Mouse (Mus musculus): Measurements from ENCODE around the gene Slc39a3. TPM values are rescaled to one million over a fixed set of nuclear protein-coding genes. Genes with fewer than 3 reads are reported as not detected.

The Slc39a3 gene
- polyA plus RNA-seq, 1 experiment from 2014 or later = 22.6 TPM

DNA sequence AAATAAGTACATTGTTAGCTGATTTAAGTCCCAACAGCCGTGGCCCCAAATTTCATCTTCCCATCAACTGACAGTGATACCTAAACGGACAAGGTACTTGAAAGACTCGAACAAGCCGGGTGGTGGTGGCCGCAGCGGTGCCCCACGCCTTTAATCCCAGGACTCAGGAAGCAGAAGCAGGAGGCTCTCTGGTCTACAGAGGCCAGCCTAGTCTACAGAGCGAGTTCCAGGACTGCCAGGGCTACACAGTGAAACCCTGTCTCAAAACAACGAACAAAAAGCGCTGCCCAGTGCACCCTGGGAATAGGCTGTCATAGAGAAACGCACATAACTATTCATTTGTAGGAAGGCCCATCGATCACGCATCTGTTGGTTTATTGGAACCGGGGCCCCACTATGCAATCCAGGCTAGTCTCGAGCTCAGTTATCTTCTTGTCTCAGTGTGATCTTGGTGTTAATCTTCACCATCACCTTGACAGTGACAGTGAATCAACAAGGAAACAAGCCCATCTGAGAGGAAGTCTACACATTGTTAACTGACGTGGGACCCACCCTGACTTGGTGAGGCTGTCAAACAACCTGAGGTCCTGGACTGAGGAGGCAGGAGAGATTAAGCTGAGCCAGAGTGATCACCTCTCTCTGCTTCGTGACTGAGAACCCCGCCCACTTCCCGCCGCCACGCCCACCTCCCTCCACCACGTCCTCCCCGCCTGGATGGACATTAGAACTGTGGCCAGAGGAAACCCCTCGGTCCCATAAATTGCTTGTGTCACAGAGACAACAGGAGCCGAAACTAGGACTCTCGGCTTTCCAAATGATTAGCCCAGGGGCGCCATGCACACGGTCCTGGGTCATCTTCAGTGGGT, 36.8 kb downstream of the Slc39a3 start:
- Histone ChIP-seq H3K9me3 (no peaks in the 10 kb centered on the region), H3K36me3 (no peaks in the 10 kb centered on the region), H3K27me3 (peaks cover 30% of the 10 kb centered on the region), H3K27ac (no peak overlapping the region), H3K4me3 (no peak overlapping the region), H3K9ac (peak overlapping the region; percentile 54; the same call in 1 of the 2 replicates), H3K4me1 (peaks cover 8% of the 10 kb centered on the region), H3K4me2 (no peak overlapping the region)
- 50% methylated on average over 28 of the region's 28 CpGs for WGBS
- ATAC-seq (ENCODE audit: insufficient number of reproducible peaks, insufficient read depth, low FRiP score, low TSS enrichment, low read depth) = no peak

GRCm38 (mm10) chr10:80999362-81000196, 37.6 kb downstream of the Slc39a3 start:
- WGBS = 32% methylated on average over 37 of the region's 37 CpGs
- H3K4me2 ChIP-seq = peak overlapping the region; percentile 46
- no peaks in the 10 kb centered on the region for H3K9me3 ChIP-seq
- H3K4me3 ChIP-seq = 0 out of 2 replicates have a peak overlapping the region, but pooled peaks have one; percentile 9
- H3K36me3 ChIP-seq = no peaks in the 10 kb centered on the region
- peaks cover 11% of the 10 kb centered on the region for H3K4me1 ChIP-seq
- H3K27me3 ChIP-seq = peaks cover 35% of the 10 kb centered on the region
- ATAC-seq (ENCODE audit: insufficient number of reproducible peaks, insufficient read depth, low FRiP score, low TSS enrichment, low read depth) = peak; percentile 57
- H3K9ac ChIP-seq = peak overlapping the region; percentile 54
- H3K27ac ChIP-seq = no peak overlapping the region

DNA sequence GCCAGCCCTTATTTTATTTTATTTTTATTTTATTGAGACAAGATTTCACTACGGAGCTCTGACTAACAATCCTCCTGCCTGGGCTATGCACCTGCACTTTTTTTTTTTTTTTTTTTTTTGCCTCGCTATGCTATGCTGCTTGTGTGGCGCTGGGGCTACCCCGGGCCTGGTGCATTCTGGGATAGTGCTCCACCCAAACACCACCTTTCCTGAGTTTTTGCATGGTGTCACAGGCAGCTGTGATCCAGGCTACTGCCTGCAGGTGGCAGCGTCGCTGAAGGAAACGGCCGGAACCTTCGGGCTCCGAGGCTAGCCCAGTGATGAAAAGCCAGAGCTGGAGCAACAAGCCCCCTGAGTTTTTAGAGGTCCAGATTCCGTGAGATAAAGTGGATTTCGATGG, 38.4 kb downstream of the Slc39a3 start:
- Histone ChIP-seq H3K27me3 (peaks cover 41% of the 10 kb centered on the region), H3K9ac (no peak overlapping the region), H3K27ac (no peak overlapping the region), H3K4me2 (no peak overlapping the region), H3K36me3 (no peaks in the 10 kb centered on the region), H3K4me3 (no peak overlapping the region), H3K4me1 (peaks cover 11% of the 10 kb centered on the region), H3K9me3 (no peaks in the 10 kb centered on the region)
- WGBS = 16% methylated on average over 12 of the region's 12 CpGs
- ATAC-seq (ENCODE audit: insufficient number of reproducible peaks, insufficient read depth, low FRiP score, low TSS enrichment, low read depth) = no peak

DNA sequence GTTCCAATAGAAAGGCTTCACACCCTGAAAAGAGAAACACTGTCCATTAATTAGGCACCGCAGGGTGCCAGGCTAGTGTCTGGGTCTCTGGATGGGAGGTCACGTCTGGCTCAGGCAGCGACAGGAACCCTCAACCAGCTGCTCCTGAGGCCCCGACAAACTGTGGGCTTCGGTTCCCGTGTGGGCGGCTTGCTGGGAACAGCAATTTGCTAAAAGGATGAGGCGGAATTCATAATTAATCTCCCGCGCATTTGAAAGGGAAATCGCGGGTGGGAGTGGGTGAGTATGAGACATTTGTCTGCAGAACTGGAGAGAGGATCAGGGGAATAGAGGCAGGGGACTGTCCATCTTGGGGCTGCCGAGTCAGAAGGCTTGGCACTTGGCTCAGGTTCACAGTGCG, 39.2 kb downstream of the Slc39a3 start:
- Histone ChIP-seq H3K36me3 (no peaks in the 10 kb centered on the region), H3K4me2 (no peak overlapping the region), H3K27ac (no peak overlapping the region), H3K4me3 (no peak overlapping the region), H3K9ac (peak overlapping the region; percentile 40; the same call in 1 of the 2 replicates), H3K4me1 (peaks cover 11% of the 10 kb centered on the region), H3K27me3 (peaks cover 45% of the 10 kb centered on the region), H3K9me3 (no peaks in the 10 kb centered on the region)
- 46% methylated on average over 14 of the region's 14 CpGs for WGBS
- ATAC-seq (ENCODE audit: insufficient number of reproducible peaks, insufficient read depth, low FRiP score, low TSS enrichment, low read depth) = no peak

- Histone ChIP-seq H3K9ac (no peak overlapping the region), H3K36me3 (no peaks in the 10 kb centered on the region), H3K27me3 (peaks cover 45% of the 10 kb centered on the region), H3K9me3 (no peaks in the 10 kb centered on the region), H3K4me2 (no peak overlapping the region), H3K27ac (no peak overlapping the region), H3K4me3 (no peak overlapping the region), H3K4me1 (peaks cover 11% of the 10 kb centered on the region)
- 77% methylated on average over 8 of the region's 8 CpGs for WGBS
- no peak for ATAC-seq (ENCODE audit: insufficient number of reproducible peaks, insufficient read depth, low FRiP score, low TSS enrichment, low read depth)
These were observed 39.9 kb downstream of the Slc39a3 start for GRCm38 (mm10) chr10:80997332-80997731.

GRCm38 (mm10) chr10:80996501-80996900, 40.7 kb downstream of the Slc39a3 start:
- peaks cover 41% of the 10 kb centered on the region for H3K27me3 ChIP-seq
- ATAC-seq (ENCODE audit: insufficient number of reproducible peaks, insufficient read depth, low FRiP score, low TSS enrichment, low read depth) = no peak
- no peak overlapping the region for H3K4me2 ChIP-seq
- peaks cover 11% of the 10 kb centered on the region for H3K4me1 ChIP-seq
- H3K27ac ChIP-seq = no peak overlapping the region
- H3K36me3 ChIP-seq = no peaks in the 10 kb centered on the region
- H3K9ac ChIP-seq = no peak overlapping the region
- no peaks in the 10 kb centered on the region for H3K9me3 ChIP-seq
- WGBS = 93% methylated on average over 8 of the region's 8 CpGs
- H3K4me3 ChIP-seq = no peak overlapping the region

- Histone ChIP-seq H3K4me3 (peak overlapping the region; percentile 7), H3K27me3 (peaks cover 31% of the 10 kb centered on the region), H3K9me3 (no peaks in the 10 kb centered on the region), H3K36me3 (no peaks in the 10 kb centered on the region), H3K4me2 (peak overlapping the region; percentile 45), H3K9ac (no peak overlapping the region), H3K4me1 (peaks cover 9% of the 10 kb centered on the region), H3K27ac (no peak overlapping the region)
- WGBS = 10% methylated on average over 21 of the region's 21 CpGs
- no peak for ATAC-seq (ENCODE audit: insufficient number of reproducible peaks, insufficient read depth, low FRiP score, low TSS enrichment, low read depth)
These were observed 42.1 kb downstream of the Slc39a3 start for GRCm38 (mm10) chr10:80995091-80995632.

DNA sequence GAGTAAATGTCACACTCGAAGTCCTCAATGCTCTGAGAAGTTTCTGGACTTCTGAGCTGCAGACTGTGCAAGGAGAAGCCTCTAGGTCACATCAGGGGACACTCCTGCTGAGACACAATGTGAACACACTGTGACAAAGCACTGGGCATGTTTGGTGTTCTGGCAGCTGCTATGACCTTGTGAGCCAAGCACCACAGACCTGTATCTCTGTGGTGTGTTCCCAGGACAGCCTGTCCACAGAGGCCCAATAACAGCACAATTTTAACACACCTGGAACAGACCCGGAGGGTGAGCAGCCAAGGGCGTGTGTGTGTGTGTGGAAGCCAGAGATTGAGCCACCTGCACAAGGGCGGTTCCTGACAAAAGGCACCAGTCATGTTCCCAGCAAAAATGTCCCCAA, 42.6 kb downstream of the Slc39a3 start:
- Histone ChIP-seq H3K27ac (no peak overlapping the region), H3K4me2 (no peak overlapping the region), H3K4me1 (peaks cover 6% of the 10 kb centered on the region), H3K9ac (no peak overlapping the region), H3K4me3 (peak overlapping the region; percentile 7; the same call in 1 of the 2 replicates), H3K9me3 (no peaks in the 10 kb centered on the region), H3K36me3 (no peaks in the 10 kb centered on the region), H3K27me3 (peaks cover 31% of the 10 kb centered on the region)
- ATAC-seq (ENCODE audit: insufficient number of reproducible peaks, insufficient read depth, low FRiP score, low TSS enrichment, low read depth) = no peak
- 56% methylated on average over 4 of the region's 4 CpGs for WGBS

DNA sequence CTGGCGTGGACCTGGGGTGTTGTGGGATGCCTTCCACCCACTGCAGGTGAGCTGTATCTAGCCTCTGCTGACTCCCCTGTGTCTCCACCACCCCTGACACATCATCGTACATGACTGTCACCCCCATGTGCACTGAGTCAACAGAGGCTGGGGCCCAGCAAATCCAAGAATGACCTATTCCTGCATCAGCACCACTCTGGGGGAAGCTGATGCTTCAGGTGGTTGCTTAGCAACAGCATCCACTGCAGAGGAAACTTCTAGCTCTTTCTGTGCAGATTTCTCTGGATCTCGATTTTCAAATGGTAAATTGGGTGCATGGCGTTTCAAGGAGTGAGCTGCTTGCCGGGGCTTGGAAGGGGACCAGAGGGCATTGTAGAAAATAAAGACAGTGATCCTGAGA, 44.0 kb downstream of the Slc39a3 start:
- no peak overlapping the region for H3K27ac ChIP-seq
- no peaks in the 10 kb centered on the region for H3K9me3 ChIP-seq
- H3K27me3 ChIP-seq = peaks cover 35% of the 10 kb centered on the region
- H3K4me3 ChIP-seq = no peak overlapping the region
- 0 out of 2 replicates have a peak, but pooled peaks cover 2% of the 10 kb centered on the region for H3K4me1 ChIP-seq
- H3K4me2 ChIP-seq = no peak overlapping the region
- H3K36me3 ChIP-seq = no peaks in the 10 kb centered on the region
- ATAC-seq (ENCODE audit: insufficient number of reproducible peaks, insufficient read depth, low FRiP score, low TSS enrichment, low read depth) = no peak
- no peak overlapping the region for H3K9ac ChIP-seq
- WGBS = 66% methylated on average over 5 of the region's 5 CpGs

- H3K27me3 ChIP-seq = peaks cover 26% of the 10 kb centered on the region
- no peak for ATAC-seq (ENCODE audit: insufficient number of reproducible peaks, insufficient read depth, low FRiP score, low TSS enrichment, low read depth)
- no peak overlapping the region for H3K4me2 ChIP-seq
- 82% methylated on average over 1 of the region's 1 CpGs for WGBS
- H3K27ac ChIP-seq = no peak overlapping the region
- no peak overlapping the region for H3K4me3 ChIP-seq
- no peaks in the 10 kb centered on the region for H3K9me3 ChIP-seq
- H3K9ac ChIP-seq = peak overlapping the region; percentile 41; the same call in 1 of the 2 replicates
- peaks cover 8% of the 10 kb centered on the region for H3K4me1 ChIP-seq
- H3K36me3 ChIP-seq = no peaks in the 10 kb centered on the region
These were observed 45.3 kb downstream of the Slc39a3 start for GRCm38 (mm10) chr10:80991945-80992344.

- H3K36me3 ChIP-seq = no peaks in the 10 kb centered on the region
- H3K9me3 ChIP-seq = no peaks in the 10 kb centered on the region
- no peak overlapping the region for H3K27ac ChIP-seq
- ATAC-seq (ENCODE audit: insufficient number of reproducible peaks, insufficient read depth, low FRiP score, low TSS enrichment, low read depth) = no peak
- H3K4me1 ChIP-seq = peaks cover 8% of the 10 kb centered on the region
- peaks cover 33% of the 10 kb centered on the region for H3K27me3 ChIP-seq
- H3K4me2 ChIP-seq = no peak overlapping the region
- WGBS = 13% methylated on average over 3 of the region's 3 CpGs
- no peak overlapping the region for H3K9ac ChIP-seq
- H3K4me3 ChIP-seq = no peak overlapping the region
These were observed 46.2 kb downstream of the Slc39a3 start for GRCm38 (mm10) chr10:80991007-80991406.
